Mouse (Mus musculus) liver, embryonic 14.5 days (tissue): ENCODE data around the gene Ndufb5.

Source experiments
- CTCF ChIP-seq: IDR thresholded peaks from 2 replicates; pipeline ENCODE4 v1.5.1; 2016; ENCODE audit warnings: antibody characterized with exemption, low read depth, control low read depth
- EP300 ChIP-seq: IDR thresholded peaks from 2 replicates; pipeline ENCODE4 v1.6.1; 2016; ENCODE audit warnings: antibody characterized with exemption, low read depth

DNA sequence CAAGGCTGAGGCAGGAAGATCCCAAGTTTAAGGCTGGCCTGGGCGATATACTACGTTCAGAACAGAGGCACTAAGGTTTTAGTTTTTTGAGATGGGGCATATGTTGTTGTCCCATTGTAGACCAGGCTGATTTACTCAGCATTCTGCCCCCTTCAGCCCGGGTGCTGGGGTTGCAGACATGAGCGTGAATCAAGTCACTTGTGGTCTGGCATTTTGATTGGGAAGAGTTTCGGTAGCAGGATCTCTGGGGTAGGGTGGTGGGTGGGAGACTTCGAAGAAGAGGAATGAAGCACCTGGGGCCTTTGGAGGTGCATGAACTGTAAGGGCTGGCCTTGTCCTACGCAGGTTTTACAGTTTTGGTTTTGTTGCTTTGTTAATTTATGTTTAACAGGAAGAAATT lies 12.6 kb upstream of the Ndufb5 start:
- TF ChIP-seq CTCF, result no peak
- TF ChIP-seq EP300, result no peak
